Mouse (Mus musculus) stomach, embryonic 14.5 days (tissue): ENCODE results near the gene Fam196b. TPM values are rescaled to one million over a fixed set of nuclear protein-coding genes. Genes with fewer than 3 reads are reported as not detected.
A peak's percentile ranks its signal among the peaks of the same experiment; 100 is the strongest.

Experiments
- ATAC-seq: fragments of 200-750 bp; cut with Nextera tagmentation; 2 replicates; pipeline ENCODE4 v1.8.0; 2017; ENCODE audit warnings: low read depth, moderate TSS enrichment; ENCODE audit not compliant: insufficient number of reproducible peaks, insufficient read depth, low FRiP score
- H3K27ac ChIP-seq: fragments of 300-500 bp; sonication (generic); 2 replicates; pipeline ENCODE4 v1.5.1; 2014; ENCODE audit warnings: mild to moderate bottlenecking, low read length, moderate library complexity, mixed read lengths
- H3K27me3 ChIP-seq: fragments of 300-500 bp; sonication (generic); 2 replicates; pipeline ENCODE4 v1.6.1; 2014; ENCODE audit warnings: low read length, control low read depth, mixed read lengths; ENCODE audit not compliant: control insufficient read depth, insufficient read depth
- H3K36me3 ChIP-seq: fragments of 300-500 bp; sonication (generic); 2 replicates; pipeline ENCODE4 v1.6.1; 2014; ENCODE audit warnings: mild to moderate bottlenecking, control low read depth, low read length, moderate library complexity, mixed read lengths; ENCODE audit not compliant: control insufficient read depth, insufficient read depth
- H3K4me1 ChIP-seq: fragments of 300-500 bp; sonication (generic); 2 replicates; pipeline ENCODE4 v1.6.1; 2014; ENCODE audit warnings: low read length, control low read depth, mixed read lengths; ENCODE audit not compliant: control insufficient read depth, insufficient read depth
- H3K4me2 ChIP-seq: fragments of 300-500 bp; sonication (generic); replicated peaks from 2 replicates; pipeline ENCODE4 v1.6.1; 2014; ENCODE audit warnings: low read depth, low read length, control low read depth
- H3K4me3 ChIP-seq: fragments of 300-500 bp; sonication (generic); 2 replicates; pipeline ENCODE4 v1.5.1; 2014; ENCODE audit warnings: low read depth, low read length, control low read depth
- H3K9ac ChIP-seq: fragments of 300-500 bp; sonication (generic); replicated peaks from 2 replicates; pipeline ENCODE4 v1.6.1; 2014; ENCODE audit warnings: low read depth, mild to moderate bottlenecking, control low read depth, low read length, moderate library complexity, mixed read lengths
- H3K9me3 ChIP-seq: fragments of 300-500 bp; sonication (generic); 2 replicates; pipeline ENCODE4 v1.6.1; 2016; ENCODE audit warnings: low read depth, low read length, control low read depth; ENCODE audit not compliant: control insufficient read depth
- WGBS: fragments of 180-500 bp; shearing (Covaris S2); extraction: QIAGEN DNeasy Blood & Tissue Kit; methylation state at CpG from one replicate; pipeline ENCODE4 v1.1.7; 2014; 5-methylcytosine and 5-hydroxymethylcytosine counted together
- polyA plus RNA-seq: library from polyadenylated mRNA; unstranded; fragments of >200 nt; fragmentation: Nextera tagmentation; extraction: Ambion mirVana; gene quantifications from 2 replicates; pipeline ENCODE4 v1.2.1, GENCODE M21; 2014

Fam196b gene
- 0.04 and 0.11 TPM in 2 replicates for polyA plus RNA-seq

- 4% methylated on average over 13 of the region's 13 CpGs for WGBS
- Histone ChIP-seq H3K36me3 (no peaks in the 10 kb centered on the region), H3K9me3 (no peaks in the 10 kb centered on the region), H3K27ac (no peak within 1 kb of the TSS), H3K4me2 (peak within 1 kb of the TSS; percentile 32), H3K27me3 (no peaks in the 10 kb centered on the region), H3K4me1 (no peaks in the 10 kb centered on the region), H3K4me3 (peak within 1 kb of the TSS; percentile 15; the same call in 1 of the 2 replicates), H3K9ac (no peak within 1 kb of the TSS)
- no peak for ATAC-seq
Measured at GRCm38 (mm10) chr11:34314534-34315379, at the start of gene Fam196b. Gene Fam196b (plus strand): TSS chr11:34314822.

GRCm38 (mm10) chr11:34272016-34272415 lies 42.6 kb upstream of the Fam196b start:
- Histone ChIP-seq H3K9ac (no peak overlapping the region), H3K9me3 (no peaks in the 10 kb centered on the region), H3K4me3 (no peak overlapping the region), H3K4me2 (no peak overlapping the region), H3K27ac (no peak overlapping the region), H3K4me1 (no peaks in the 10 kb centered on the region), H3K27me3 (no peaks in the 10 kb centered on the region), H3K36me3 (no peaks in the 10 kb centered on the region)
- ATAC-seq, result no peak
- WGBS, result 72% methylated on average over 10 of the region's 10 CpGs

- no peak for ATAC-seq
- Histone ChIP-seq H3K36me3 (no peaks in the 10 kb centered on the region), H3K4me1 (no peaks in the 10 kb centered on the region), H3K9me3 (no peaks in the 10 kb centered on the region), H3K4me2 (no peak overlapping the region), H3K27ac (no peak overlapping the region), H3K9ac (no peak overlapping the region), H3K27me3 (no peaks in the 10 kb centered on the region), H3K4me3 (no peak overlapping the region)
- WGBS, result 43% methylated on average over 2 of the region's 2 CpGs
Measured at GRCm38 (mm10) chr11:34275941-34276340, 38.7 kb upstream of the Fam196b start.

GRCm38 (mm10) chr11:34276363-34277046 lies 38.1 kb upstream of the Fam196b start:
- H3K27ac ChIP-seq, result no peak overlapping the region
- ATAC-seq, result no peak
- no peaks in the 10 kb centered on the region for H3K4me1 ChIP-seq
- no peak overlapping the region for H3K9ac ChIP-seq
- no peak overlapping the region for H3K4me3 ChIP-seq
- no peaks in the 10 kb centered on the region for H3K27me3 ChIP-seq
- H3K36me3 ChIP-seq, result no peaks in the 10 kb centered on the region
- H3K4me2 ChIP-seq, result no peak overlapping the region
- no peaks in the 10 kb centered on the region for H3K9me3 ChIP-seq
- WGBS, result 76% methylated on average over 14 of the region's 14 CpGs

- Histone ChIP-seq H3K4me1 (no peaks in the 10 kb centered on the region), H3K36me3 (no peaks in the 10 kb centered on the region), H3K4me3 (no peak overlapping the region), H3K9ac (no peak overlapping the region), H3K9me3 (no peaks in the 10 kb centered on the region), H3K27ac (no peak overlapping the region), H3K4me2 (no peak overlapping the region), H3K27me3 (no peaks in the 10 kb centered on the region)
- 67% methylated on average over 3 of the region's 3 CpGs for WGBS
- ATAC-seq, result no peak
Measured at GRCm38 (mm10) chr11:34277047-34277445, 37.6 kb upstream of the Fam196b start.

- H3K9ac ChIP-seq, result no peak overlapping the region
- no peaks in the 10 kb centered on the region for H3K9me3 ChIP-seq
- no peaks in the 10 kb centered on the region for H3K27me3 ChIP-seq
- no peak overlapping the region for H3K4me2 ChIP-seq
- WGBS, result 52% methylated on average over 13 of the region's 13 CpGs
- no peak for ATAC-seq
- H3K27ac ChIP-seq, result no peak overlapping the region
- H3K4me1 ChIP-seq, result no peaks in the 10 kb centered on the region
- no peak overlapping the region for H3K4me3 ChIP-seq
- no peaks in the 10 kb centered on the region for H3K36me3 ChIP-seq
Measured at GRCm38 (mm10) chr11:34284124-34284808, 30.4 kb upstream of the Fam196b start.

GRCm38 (mm10) chr11:34290265-34290664 lies 24.4 kb upstream of the Fam196b start:
- ATAC-seq, result no peak
- WGBS, result 55% methylated on average over 4 of the region's 4 CpGs
- H3K27ac ChIP-seq, result no peak overlapping the region
- no peak overlapping the region for H3K4me3 ChIP-seq
- no peaks in the 10 kb centered on the region for H3K36me3 ChIP-seq
- H3K9me3 ChIP-seq, result no peaks in the 10 kb centered on the region
- no peak overlapping the region for H3K4me2 ChIP-seq
- no peak overlapping the region for H3K9ac ChIP-seq
- no peaks in the 10 kb centered on the region for H3K4me1 ChIP-seq
- no peaks in the 10 kb centered on the region for H3K27me3 ChIP-seq

GRCm38 (mm10) chr11:34290708-34291107 lies 23.9 kb upstream of the Fam196b start:
- H3K27me3 ChIP-seq, result no peaks in the 10 kb centered on the region
- WGBS, result 58% methylated on average over 2 of the region's 2 CpGs
- no peaks in the 10 kb centered on the region for H3K4me1 ChIP-seq
- H3K9ac ChIP-seq, result no peak overlapping the region
- H3K27ac ChIP-seq, result no peak overlapping the region
- no peaks in the 10 kb centered on the region for H3K9me3 ChIP-seq
- no peak overlapping the region for H3K4me3 ChIP-seq
- H3K36me3 ChIP-seq, result no peaks in the 10 kb centered on the region
- no peak overlapping the region for H3K4me2 ChIP-seq
- no peak for ATAC-seq
